Mouse (Mus musculus): Measurements from ENCODE around the gene Hist1h2bb. TPM values are rescaled to one million over a fixed set of nuclear protein-coding genes. Genes with fewer than 3 reads are reported as not detected.

The Hist1h2bb gene
- polyA plus RNA-seq, 1 experiment from 2014 or later = 5.5 TPM

DNA sequence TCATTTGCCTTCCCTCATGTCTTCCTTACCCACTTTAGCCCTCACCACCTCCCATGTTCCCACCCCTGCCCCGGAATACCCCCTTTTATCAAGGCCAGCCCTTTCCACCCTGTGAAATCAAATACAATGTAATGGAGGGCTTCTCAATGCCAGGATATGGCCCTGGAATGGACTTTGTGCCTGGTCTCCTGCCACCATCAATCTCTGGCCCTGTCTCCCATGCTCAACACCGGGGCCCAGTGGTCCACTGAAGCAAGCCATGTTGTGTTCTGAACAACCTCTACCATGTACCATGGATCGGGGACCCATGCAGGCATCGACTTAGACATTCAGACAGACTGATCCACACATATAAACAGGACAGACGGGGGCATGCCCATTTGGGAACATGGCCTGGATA, 16.8 kb upstream of the Hist1h2bb start:
- Histone ChIP-seq H3K9me3 (replicated peaks) (no peaks in the 10 kb centered on the region), H3K36me3 (no peaks in the 10 kb centered on the region), H3K27me3 (replicated peaks) (0 out of 2 replicates have a peak, but pooled peaks cover 2% of the 10 kb centered on the region), H3K4me2 (no peak overlapping the region), H3K4me3 (no peak overlapping the region), H3K4me1 (peaks cover 47% of the 10 kb centered on the region), H3K9ac (no peak overlapping the region), H3K27ac (0 out of 2 replicates have a peak overlapping the region, but pooled peaks have one; percentile 65)
- 78% methylated on average over 5 of the region's 5 CpGs for WGBS (ENCODE audit: insufficient replicate concordance)
- no peak for ATAC-seq

DNA sequence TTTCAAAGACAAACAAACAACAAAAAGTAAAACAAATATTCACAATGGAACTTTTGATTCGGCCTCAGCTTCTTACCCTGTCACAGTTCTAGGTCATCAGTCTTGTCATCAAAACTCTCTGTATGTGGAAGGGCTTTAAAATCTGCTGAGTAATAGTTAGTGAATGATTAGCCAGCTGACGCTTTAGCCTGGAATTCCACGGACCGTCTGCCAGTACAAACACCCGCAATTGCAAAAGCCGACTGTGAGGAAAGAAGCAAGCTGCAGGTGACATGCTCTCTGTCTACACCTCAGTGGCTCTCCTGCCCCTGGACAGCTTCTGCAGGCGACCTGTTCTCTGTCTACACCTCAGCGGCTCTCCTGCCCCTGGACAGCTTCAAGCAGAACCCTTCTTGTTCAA, 16.1 kb upstream of the Hist1h2bb start:
- Histone ChIP-seq H3K4me2 (no peak overlapping the region), H3K27me3 (replicated peaks) (0 out of 2 replicates have a peak, but pooled peaks cover 2% of the 10 kb centered on the region), H3K4me1 (peaks cover 40% of the 10 kb centered on the region), H3K4me3 (no peak overlapping the region), H3K36me3 (no peaks in the 10 kb centered on the region), H3K27ac (0 out of 2 replicates have a peak overlapping the region, but pooled peaks have one; percentile 37), H3K9ac (no peak overlapping the region), H3K9me3 (replicated peaks) (no peaks in the 10 kb centered on the region)
- peak; percentile 46; the same call in 1 of the 2 replicates for ATAC-seq
- 66% methylated on average over 8 of the region's 8 CpGs for WGBS (ENCODE audit: insufficient replicate concordance)

DNA sequence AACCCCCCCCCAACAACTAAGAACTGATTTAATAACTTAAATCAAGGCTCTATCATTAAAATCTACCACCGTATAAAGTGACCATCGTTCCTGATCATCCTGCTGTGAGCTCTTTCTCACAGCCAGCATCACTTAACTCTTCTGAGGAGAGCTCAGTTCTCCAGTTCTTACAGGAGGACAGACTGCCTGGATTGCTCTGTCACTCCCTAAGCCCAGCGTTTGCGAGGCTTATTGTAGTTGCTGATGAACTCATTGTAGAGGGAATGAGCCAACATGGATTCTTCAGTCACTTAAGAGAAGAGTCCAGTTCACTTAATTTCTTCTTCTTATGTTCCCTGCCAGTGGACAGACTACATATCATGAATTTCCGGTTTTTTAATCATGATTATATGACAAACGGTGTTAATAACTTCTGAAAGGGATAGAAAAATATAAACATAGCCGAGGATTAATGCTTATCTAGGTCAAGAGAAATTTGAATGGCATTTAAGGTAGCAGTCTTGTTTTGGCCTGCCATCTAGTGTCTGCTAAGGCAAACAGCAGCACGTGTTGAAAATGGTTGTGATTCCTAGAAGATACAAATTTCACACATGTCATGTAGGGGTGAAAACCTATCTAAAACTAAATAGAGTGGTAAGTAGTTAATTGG, 14.3 kb upstream of the Hist1h2bb start:
- H3K4me1 ChIP-seq = peaks cover 34% of the 10 kb centered on the region
- no peak overlapping the region for H3K4me3 ChIP-seq
- 0 out of 2 replicates have a peak overlapping the region, but pooled peaks have one; percentile 22 for H3K9ac ChIP-seq
- no peak overlapping the region for H3K27ac ChIP-seq
- no peaks in the 10 kb centered on the region for H3K36me3 ChIP-seq
- ATAC-seq = no peak
- H3K27me3 ChIP-seq (replicated peaks) = no peaks in the 10 kb centered on the region
- H3K4me2 ChIP-seq = no peak overlapping the region
- H3K9me3 ChIP-seq (replicated peaks) = no peaks in the 10 kb centered on the region
- WGBS (ENCODE audit: insufficient replicate concordance) = 23% methylated on average over 8 of the region's 8 CpGs

DNA sequence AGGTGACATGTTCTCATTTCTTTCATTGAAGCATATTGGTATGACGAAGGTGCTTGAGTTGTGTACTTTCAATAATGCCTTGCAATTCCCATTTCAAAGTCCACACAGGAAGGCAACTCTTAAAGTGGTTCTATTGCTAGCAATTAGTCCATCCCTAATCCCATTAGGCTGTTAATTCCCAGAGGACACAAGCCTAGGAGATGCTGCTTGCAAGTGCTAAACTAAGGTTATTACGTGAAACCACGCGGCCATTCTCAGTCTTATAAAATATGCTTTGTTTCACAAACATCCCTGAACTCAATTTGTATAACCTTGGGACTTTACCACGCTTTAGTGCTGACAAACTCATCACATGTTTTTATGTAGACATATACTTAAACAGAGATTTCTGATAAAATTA, 9.4 kb upstream of the Hist1h2bb start:
- Histone ChIP-seq H3K27ac (peak overlapping the region; percentile 48), H3K4me1 (peaks cover 31% of the 10 kb centered on the region)

DNA sequence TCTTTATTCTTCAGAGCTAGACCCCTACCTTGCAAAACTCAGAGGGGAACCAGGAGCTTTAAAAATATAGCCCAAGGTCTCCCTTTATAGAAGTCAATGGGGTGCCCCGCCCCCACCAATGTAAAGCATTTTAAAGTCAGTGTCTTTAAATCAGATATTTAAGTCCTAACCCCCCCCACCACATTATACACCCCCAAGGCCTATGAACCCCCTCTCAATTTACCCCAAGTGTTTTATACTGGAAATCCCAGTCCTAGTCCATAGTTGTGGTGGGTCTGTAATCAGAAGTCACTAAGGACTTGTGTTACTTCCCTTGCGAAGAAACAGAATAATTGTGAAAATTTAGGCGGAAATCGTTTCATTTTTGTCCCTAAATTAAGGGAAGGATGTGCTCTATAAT, 8.5 kb upstream of the Hist1h2bb start:
- 20% methylated on average over 4 of the region's 4 CpGs for WGBS (ENCODE audit: insufficient replicate concordance)
- peak overlapping the region; percentile 92 for H3K9ac ChIP-seq
- no peak for ATAC-seq
- H3K27me3 ChIP-seq (replicated peaks) = no peaks in the 10 kb centered on the region
- H3K27ac ChIP-seq = peak overlapping the region; percentile 100
- peak overlapping the region; percentile 79 for H3K4me2 ChIP-seq
- H3K9me3 ChIP-seq (replicated peaks) = no peaks in the 10 kb centered on the region
- H3K36me3 ChIP-seq = no peaks in the 10 kb centered on the region
- peaks cover 35% of the 10 kb centered on the region for H3K4me1 ChIP-seq
- H3K4me3 ChIP-seq = peak overlapping the region; percentile 60

More for the DNA sequence above, 9.4 kb upstream of the Hist1h2bb start:
- Histone ChIP-seq H3K4me3 (no peak overlapping the region), H3K27me3 (replicated peaks) (no peaks in the 10 kb centered on the region), H3K9me3 (replicated peaks) (no peaks in the 10 kb centered on the region), H3K9ac (0 out of 2 replicates have a peak overlapping the region, but pooled peaks have one; percentile 4), H3K36me3 (no peaks in the 10 kb centered on the region), H3K4me2 (no peak overlapping the region)
- no peak for ATAC-seq
- WGBS (ENCODE audit: insufficient replicate concordance) = 84% methylated on average over 5 of the region's 5 CpGs

DNA sequence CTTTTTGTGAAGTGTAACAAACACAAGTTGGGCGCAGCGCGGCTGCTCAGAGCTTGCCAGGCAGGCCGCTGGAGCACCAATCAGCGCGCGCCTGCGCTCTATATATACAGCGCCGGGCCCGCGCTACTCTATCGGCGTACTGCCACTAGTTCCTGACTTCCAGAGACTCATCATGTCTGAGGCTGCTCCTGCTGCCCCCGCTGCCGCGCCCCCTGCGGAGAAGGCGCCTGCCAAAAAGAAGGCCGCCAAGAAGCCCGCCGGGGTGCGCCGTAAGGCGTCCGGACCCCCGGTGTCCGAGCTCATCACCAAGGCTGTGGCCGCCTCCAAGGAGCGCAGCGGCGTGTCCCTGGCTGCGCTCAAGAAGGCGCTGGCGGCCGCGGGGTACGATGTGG, 7.9 kb upstream of the Hist1h2bb start, which contains the start of gene Hist1h1c:
Hist1h1c (plus strand) TSS at position 132 of the 392 bp plus-strand sequence.
- Histone ChIP-seq H3K9me3 (replicated peaks) (no peaks in the 10 kb centered on the region), H3K36me3 (no peaks in the 10 kb centered on the region), H3K4me1 (peaks cover 39% of the 10 kb centered on the region), H3K4me2 (peak within 1 kb of the TSS; percentile 79), H3K4me3 (peak within 1 kb of the TSS; percentile 60), H3K27me3 (replicated peaks) (no peaks in the 10 kb centered on the region), H3K27ac (peak within 1 kb of the TSS; percentile 100), H3K9ac (peak within 1 kb of the TSS; percentile 92)
- peak; percentile 80 for ATAC-seq
- WGBS (ENCODE audit: insufficient replicate concordance) = under 1% methylated on average over 38 of the region's 38 CpGs

DNA sequence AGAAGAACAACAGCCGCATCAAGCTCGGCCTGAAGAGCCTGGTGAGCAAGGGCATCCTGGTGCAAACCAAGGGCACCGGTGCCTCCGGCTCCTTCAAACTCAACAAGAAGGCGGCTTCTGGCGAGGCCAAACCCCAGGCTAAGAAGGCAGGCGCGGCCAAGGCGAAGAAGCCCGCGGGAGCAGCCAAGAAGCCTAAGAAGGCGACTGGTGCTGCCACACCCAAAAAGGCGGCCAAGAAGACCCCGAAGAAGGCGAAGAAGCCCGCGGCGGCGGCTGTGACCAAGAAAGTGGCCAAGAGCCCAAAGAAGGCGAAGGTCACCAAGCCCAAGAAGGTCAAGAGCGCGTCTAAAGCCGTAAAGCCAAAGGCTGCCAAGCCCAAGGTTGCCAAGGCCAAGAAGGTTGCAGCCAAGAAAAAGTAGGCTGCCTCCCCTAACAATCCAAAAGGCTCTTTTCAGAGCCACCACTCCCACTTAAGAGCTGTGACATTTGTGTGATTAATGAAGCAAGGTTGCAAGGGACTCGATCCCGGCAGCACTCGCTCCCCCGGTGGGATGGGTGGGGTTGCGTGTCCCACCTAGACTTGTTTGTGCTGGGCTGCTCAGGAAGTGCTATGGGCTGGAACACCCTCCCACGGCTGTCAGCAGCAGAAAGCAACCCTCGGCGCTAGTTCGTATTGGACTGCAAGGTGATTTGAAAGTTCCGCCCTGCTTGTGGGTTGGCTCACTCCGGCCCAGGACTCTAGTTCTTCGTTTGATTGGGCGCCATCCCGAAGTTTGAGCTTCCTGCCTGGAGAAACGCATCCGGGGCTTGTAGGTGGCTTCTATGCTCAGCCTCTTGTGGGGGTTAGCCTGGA, 7.2 kb upstream of the Hist1h2bb start:
- H3K4me2 ChIP-seq = peak overlapping the region; percentile 79
- H3K4me3 ChIP-seq = peak overlapping the region; percentile 60
- peak overlapping the region; percentile 92 for H3K9ac ChIP-seq
- H3K27me3 ChIP-seq (replicated peaks) = no peaks in the 10 kb centered on the region
- WGBS (ENCODE audit: insufficient replicate concordance) = under 1% methylated on average over 39 of the region's 39 CpGs
- H3K27ac ChIP-seq = peak overlapping the region; percentile 100
- peaks cover 44% of the 10 kb centered on the region for H3K4me1 ChIP-seq
- no peaks in the 10 kb centered on the region for H3K9me3 ChIP-seq (replicated peaks)
- no peaks in the 10 kb centered on the region for H3K36me3 ChIP-seq
- peak; percentile 86 for ATAC-seq

DNA sequence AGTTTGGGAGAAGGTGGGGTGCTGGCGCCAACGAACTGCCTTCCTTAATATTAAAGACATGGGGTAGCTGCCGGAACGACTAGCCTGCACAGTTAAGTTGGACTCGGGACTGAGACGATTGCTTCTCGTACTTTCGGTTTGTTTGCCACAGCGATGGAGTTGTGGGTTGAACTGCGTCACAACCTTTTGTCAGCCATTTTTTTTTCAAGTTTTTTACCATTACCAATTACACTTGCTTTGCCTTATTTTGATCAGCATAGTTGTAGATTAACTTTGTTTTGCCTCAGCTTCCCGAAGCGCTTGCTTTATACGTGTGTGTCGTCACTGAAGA, 6.6 kb upstream of the Hist1h2bb start:
- H3K4me2 ChIP-seq = peak overlapping the region; percentile 79
- ATAC-seq = no peak
- no peaks in the 10 kb centered on the region for H3K27me3 ChIP-seq (replicated peaks)
- H3K27ac ChIP-seq = peak overlapping the region; percentile 100
- peak overlapping the region; percentile 92 for H3K9ac ChIP-seq
- H3K4me3 ChIP-seq = peak overlapping the region; percentile 60
- WGBS (ENCODE audit: insufficient replicate concordance) = under 1% methylated on average over 14 of the region's 14 CpGs
- H3K36me3 ChIP-seq = no peaks in the 10 kb centered on the region
- H3K4me1 ChIP-seq = peaks cover 48% of the 10 kb centered on the region
- H3K9me3 ChIP-seq (replicated peaks) = no peaks in the 10 kb centered on the region

DNA sequence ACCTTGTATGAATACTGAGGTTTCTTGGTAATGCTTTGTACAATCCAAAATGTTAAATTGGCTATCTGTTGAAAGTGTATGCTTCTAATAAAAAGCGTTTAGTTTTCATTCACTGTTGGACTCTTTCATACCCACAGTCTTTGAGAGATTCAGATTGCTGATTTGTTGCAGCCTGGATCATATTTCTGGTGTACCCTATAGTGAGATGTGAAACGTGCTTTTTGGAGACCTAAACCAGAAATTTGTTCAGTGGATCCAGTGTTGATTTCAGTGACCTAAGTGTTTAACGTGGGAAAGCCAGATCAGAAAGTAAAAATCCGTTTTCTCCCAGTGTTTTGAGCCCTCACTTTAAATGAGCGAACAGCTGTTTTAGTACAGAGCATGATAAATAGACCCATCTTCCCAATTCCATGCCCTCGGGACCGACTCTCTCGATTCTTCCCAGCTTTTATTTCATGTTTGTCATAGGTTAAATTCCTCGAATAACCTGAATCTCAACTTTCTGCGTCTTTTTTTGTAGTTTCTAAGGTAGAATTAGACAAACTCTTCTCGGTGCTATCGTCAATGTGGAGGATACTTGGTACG, 6.2 kb upstream of the Hist1h2bb start:
- peak overlapping the region; percentile 60 for H3K4me3 ChIP-seq
- H3K36me3 ChIP-seq = no peaks in the 10 kb centered on the region
- 16% methylated on average over 13 of the region's 13 CpGs for WGBS (ENCODE audit: insufficient replicate concordance)
- H3K4me2 ChIP-seq = peak overlapping the region; percentile 79
- H3K4me1 ChIP-seq = peaks cover 48% of the 10 kb centered on the region
- ATAC-seq = no peak
- no peaks in the 10 kb centered on the region for H3K27me3 ChIP-seq (replicated peaks)
- no peaks in the 10 kb centered on the region for H3K9me3 ChIP-seq (replicated peaks)
- H3K9ac ChIP-seq = peak overlapping the region; percentile 92
- peak overlapping the region; percentile 100 for H3K27ac ChIP-seq

DNA sequence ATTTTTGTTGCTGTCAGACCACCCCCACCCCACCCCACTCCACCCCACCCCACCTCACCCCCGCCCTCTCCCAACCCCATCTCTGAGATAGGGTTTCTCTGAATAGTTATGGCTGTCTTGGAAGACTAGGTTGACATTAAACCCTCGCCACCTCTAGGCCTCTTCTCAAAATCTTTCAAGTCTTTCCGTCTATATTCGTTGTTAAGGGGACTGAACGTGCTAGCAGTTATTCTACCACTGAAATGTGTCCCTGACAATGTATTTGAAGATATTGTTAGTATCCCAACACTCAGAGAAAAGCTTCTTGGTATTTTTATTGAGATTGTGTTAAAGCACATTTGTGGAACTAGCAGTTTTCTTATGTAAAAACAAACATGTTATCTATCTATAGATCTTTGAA, 5.6 kb upstream of the Hist1h2bb start:
- H3K4me2 ChIP-seq = peak overlapping the region; percentile 79
- WGBS (ENCODE audit: insufficient replicate concordance) = 22% methylated on average over 5 of the region's 5 CpGs
- H3K36me3 ChIP-seq = no peaks in the 10 kb centered on the region
- no peaks in the 10 kb centered on the region for H3K9me3 ChIP-seq (replicated peaks)
- peak overlapping the region; percentile 100 for H3K27ac ChIP-seq
- H3K4me1 ChIP-seq = peaks cover 48% of the 10 kb centered on the region
- peak overlapping the region; percentile 60 for H3K4me3 ChIP-seq
- no peaks in the 10 kb centered on the region for H3K27me3 ChIP-seq (replicated peaks)
- no peak for ATAC-seq
- peak overlapping the region; percentile 92 for H3K9ac ChIP-seq

DNA sequence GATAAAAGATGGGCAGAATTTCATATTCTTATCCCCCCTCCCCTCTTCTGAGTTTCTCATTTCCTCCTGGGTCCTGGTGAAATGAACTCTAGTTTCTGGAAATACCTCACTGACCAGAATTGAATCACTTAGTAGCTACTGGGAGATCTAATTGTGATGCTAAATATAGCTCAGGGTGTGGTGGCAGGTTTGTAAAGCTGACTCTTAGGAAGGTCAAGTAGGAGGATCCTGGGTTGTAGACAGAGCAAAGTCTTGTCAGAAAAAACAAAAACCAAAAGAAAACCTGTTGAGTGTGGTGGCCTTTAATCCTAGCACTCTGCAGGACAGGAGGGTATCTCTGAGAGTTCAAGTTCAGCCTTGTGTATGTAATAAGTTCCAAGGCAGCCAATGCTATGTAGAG, 4.5 kb upstream of the Hist1h2bb start:
- no peaks in the 10 kb centered on the region for H3K36me3 ChIP-seq
- no peaks in the 10 kb centered on the region for H3K27me3 ChIP-seq (replicated peaks)
- H3K9me3 ChIP-seq (replicated peaks) = no peaks in the 10 kb centered on the region
- H3K4me1 ChIP-seq = peaks cover 48% of the 10 kb centered on the region
- peak overlapping the region; percentile 88 for H3K27ac ChIP-seq
- peak overlapping the region; percentile 51 for H3K4me2 ChIP-seq
- H3K9ac ChIP-seq = peak overlapping the region; percentile 69
- ATAC-seq = no peak
- H3K4me3 ChIP-seq = peak overlapping the region; percentile 17

DNA sequence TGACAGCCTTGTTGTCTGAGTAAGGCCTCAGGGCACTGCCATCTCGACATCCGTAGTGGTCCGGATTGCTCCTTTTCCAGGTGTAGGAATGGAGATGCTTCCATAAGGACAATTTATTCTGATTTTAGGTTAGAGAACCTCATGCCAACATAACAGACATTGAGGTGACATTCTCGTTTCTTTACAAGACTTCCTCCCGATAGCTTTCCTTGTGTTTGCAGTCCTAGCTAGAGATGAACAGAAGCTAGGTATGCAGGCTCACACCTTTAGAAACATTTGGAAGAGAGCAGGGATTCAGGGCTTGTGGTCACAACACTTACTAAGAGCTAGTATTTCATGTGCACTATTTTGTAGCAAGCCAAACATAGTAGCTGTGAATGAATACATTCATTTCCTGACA, 3.3 kb upstream of the Hist1h2bb start:
- Histone ChIP-seq H3K4me1 (peaks cover 51% of the 10 kb centered on the region), H3K36me3 (no peaks in the 10 kb centered on the region), H3K9me3 (replicated peaks) (no peaks in the 10 kb centered on the region), H3K27me3 (replicated peaks) (no peaks in the 10 kb centered on the region), H3K27ac (peak overlapping the region; percentile 88), H3K4me3 (peak overlapping the region; percentile 19; the same call in 1 of the 2 replicates), H3K4me2 (peak overlapping the region; percentile 46), H3K9ac (peak overlapping the region; percentile 64)
- WGBS (ENCODE audit: insufficient replicate concordance) = 77% methylated on average over 5 of the region's 5 CpGs
- no peak for ATAC-seq
